Mouse (Mus musculus) intestine, embryonic 14.5 days (tissue): ENCODE results near the gene Ptprf. TPM values are rescaled to one million over a fixed set of nuclear protein-coding genes. Genes with fewer than 3 reads are reported as not detected.

Experiments
- ATAC-seq: fragments of 200-750 bp; cut with Nextera tagmentation; replicated peaks from 2 replicates; pipeline ENCODE4 v1.8.0; 2017; ENCODE audit warnings: low read depth, moderate number of reproducible peaks, moderate TSS enrichment, moderate library complexity; ENCODE audit not compliant: low FRiP score, low TSS enrichment
- DNase-seq: peaks from one replicate; pipeline ENCODE4 v3.0.0-alpha.2; 2018; ENCODE audit warnings: low spot score
- H3K27ac ChIP-seq: fragments of 300-500 bp; sonication (generic); 2 replicates; pipeline ENCODE4 v1.5.1; 2014; ENCODE audit warnings: low read depth, mild to moderate bottlenecking, control low read depth
- H3K27me3 ChIP-seq: fragments of 300-500 bp; sonication (generic); replicated peaks from 2 replicates; pipeline ENCODE4 v1.6.1; 2014; ENCODE audit warnings: low read length, control low read depth; ENCODE audit not compliant: control insufficient read depth, insufficient read depth
- H3K36me3 ChIP-seq: fragments of 300-500 bp; sonication (generic); 2 replicates; pipeline ENCODE4 v1.6.1; 2014; ENCODE audit warnings: low read length, control low read depth; ENCODE audit not compliant: control insufficient read depth, insufficient read depth
- H3K4me1 ChIP-seq: fragments of 300-500 bp; sonication (generic); replicated peaks from 2 replicates; pipeline ENCODE4 v1.6.1; 2014; ENCODE audit warnings: low read length, control low read depth, mixed read lengths; ENCODE audit not compliant: control insufficient read depth, insufficient read depth
- H3K4me2 ChIP-seq: fragments of 300-500 bp; sonication (generic); 2 replicates; pipeline ENCODE4 v1.6.1; 2014; ENCODE audit warnings: low read length
- H3K4me3 ChIP-seq: fragments of 300-500 bp; sonication (generic); 2 replicates; pipeline ENCODE4 v1.5.1; 2014; ENCODE audit warnings: low read depth, low read length, control low read depth, mixed read lengths
- H3K9ac ChIP-seq: fragments of 300-500 bp; sonication (generic); 2 replicates; pipeline ENCODE4 v1.6.1; 2014; ENCODE audit warnings: mild to moderate bottlenecking, low read length
- H3K9me3 ChIP-seq: fragments of 300-500 bp; sonication (generic); 2 replicates; pipeline ENCODE4 v1.6.1; 2016; ENCODE audit warnings: low read length, control low read depth; ENCODE audit not compliant: control insufficient read depth
- WGBS: fragments of 180-500 bp; shearing (Covaris S2); extraction: QIAGEN DNeasy Blood & Tissue Kit; methylation state at CpG from one replicate; pipeline ENCODE4 v1.1.7; 2014; 5-methylcytosine and 5-hydroxymethylcytosine counted together
- polyA plus RNA-seq: library from polyadenylated mRNA; unstranded; fragments of >200 nt; fragmentation: Nextera tagmentation; extraction: Ambion mirVana; gene quantifications from 2 replicates; pipeline ENCODE4 v1.2.1, GENCODE M21; 2014

The Ptprf gene
- polyA plus RNA-seq, 1 experiment from 2014 or later = 73.6 TPM

GRCm38 (mm10) chr4:118219487-118219886 lies 71.7 kb downstream of the Ptprf start:
- Histone ChIP-seq H3K27me3 (no peaks in the 10 kb centered on the region), H3K4me2 (no peak overlapping the region), H3K36me3 (peaks cover 92% of the 10 kb centered on the region), H3K9me3 (no peaks in the 10 kb centered on the region), H3K4me3 (no peak overlapping the region), H3K4me1 (no peaks in the 10 kb centered on the region), H3K27ac (no peak overlapping the region), H3K9ac (no peak overlapping the region)
- DNase-seq (no peak), ATAC-seq (no peak)
- 88% methylated on average over 6 of the region's 6 CpGs for WGBS

- no peaks in the 10 kb centered on the region for H3K4me1 ChIP-seq
- WGBS = 86% methylated on average over 5 of the region's 5 CpGs
Measured at GRCm38 (mm10) chr4:118218521-118218920, 72.7 kb downstream of the Ptprf start.

GRCm38 (mm10) chr4:118216726-118217595 lies 74.2 kb downstream of the Ptprf start:
- H3K27ac ChIP-seq = no peak overlapping the region
- no peaks in the 10 kb centered on the region for H3K9me3 ChIP-seq
- H3K4me3 ChIP-seq = no peak overlapping the region
- DNase-seq (peak; percentile 78), ATAC-seq (no peak; the same call in 1 of the 2 replicates)
- H3K27me3 ChIP-seq = no peaks in the 10 kb centered on the region
- H3K4me1 ChIP-seq = no peaks in the 10 kb centered on the region
- H3K36me3 ChIP-seq = peaks cover 92% of the 10 kb centered on the region
- no peak overlapping the region for H3K9ac ChIP-seq
- 82% methylated on average over 17 of the region's 17 CpGs for WGBS
- no peak overlapping the region for H3K4me2 ChIP-seq

More at GRCm38 (mm10) chr4:118218521-118218920, 72.7 kb downstream of the Ptprf start:
- no peak overlapping the region for H3K27ac ChIP-seq
- no peaks in the 10 kb centered on the region for H3K27me3 ChIP-seq
- no peak overlapping the region for H3K9ac ChIP-seq
- H3K36me3 ChIP-seq = peaks cover 92% of the 10 kb centered on the region
- no peak for DNase-seq
- no peak for ATAC-seq
- H3K4me2 ChIP-seq = no peak overlapping the region
- no peaks in the 10 kb centered on the region for H3K9me3 ChIP-seq
- H3K4me3 ChIP-seq = no peak overlapping the region

- Histone ChIP-seq H3K9ac (no peak overlapping the region), H3K4me2 (no peak overlapping the region), H3K9me3 (no peaks in the 10 kb centered on the region), H3K4me3 (no peak overlapping the region), H3K36me3 (peaks cover 93% of the 10 kb centered on the region), H3K4me1 (no peaks in the 10 kb centered on the region), H3K27me3 (no peaks in the 10 kb centered on the region), H3K27ac (no peak overlapping the region)
- no peak for ATAC-seq
- no peak for DNase-seq
- 96% methylated on average over 1 of the region's 1 CpGs for WGBS
Measured at GRCm38 (mm10) chr4:118214891-118215290, 76.3 kb downstream of the Ptprf start.

GRCm38 (mm10) chr4:118206918-118207640 lies 84.1 kb downstream of the Ptprf start:
- H3K4me2 ChIP-seq = no peak overlapping the region
- no peak overlapping the region for H3K4me3 ChIP-seq
- H3K9ac ChIP-seq = no peak overlapping the region
- H3K27me3 ChIP-seq = no peaks in the 10 kb centered on the region
- WGBS = 61% methylated on average over 10 of the region's 10 CpGs
- no peaks in the 10 kb centered on the region for H3K4me1 ChIP-seq
- peaks cover 45% of the 10 kb centered on the region for H3K36me3 ChIP-seq
- H3K9me3 ChIP-seq = no peaks in the 10 kb centered on the region
- no peak for DNase-seq
- no peak overlapping the region for H3K27ac ChIP-seq
- 0 out of 2 replicates have a peak, but pooled peaks have one; percentile 30 for ATAC-seq

GRCm38 (mm10) chr4:118205906-118206305 lies 85.3 kb downstream of the Ptprf start:
- ATAC-seq (no peak), DNase-seq (no peak)
- Histone ChIP-seq H3K36me3 (peaks cover 33% of the 10 kb centered on the region), H3K4me3 (no peak overlapping the region), H3K4me2 (no peak overlapping the region), H3K27me3 (no peaks in the 10 kb centered on the region), H3K9ac (no peak overlapping the region), H3K4me1 (no peaks in the 10 kb centered on the region), H3K9me3 (no peaks in the 10 kb centered on the region), H3K27ac (no peak overlapping the region)
- WGBS = 85% methylated on average over 2 of the region's 2 CpGs

- H3K4me3 ChIP-seq = no peak overlapping the region
- H3K27ac ChIP-seq = no peak overlapping the region
- H3K9me3 ChIP-seq = no peaks in the 10 kb centered on the region
- no peaks in the 10 kb centered on the region for H3K27me3 ChIP-seq
- 90% methylated on average over 2 of the region's 2 CpGs for WGBS
- no peak for ATAC-seq
- no peak overlapping the region for H3K4me2 ChIP-seq
- H3K4me1 ChIP-seq = no peaks in the 10 kb centered on the region
- no peaks in the 10 kb centered on the region for H3K36me3 ChIP-seq
- no peak overlapping the region for H3K9ac ChIP-seq
- DNase-seq = no peak
Measured at GRCm38 (mm10) chr4:118199093-118199492, 92.1 kb downstream of the Ptprf start.

GRCm38 (mm10) chr4:118198606-118199005 lies 92.6 kb downstream of the Ptprf start:
- H3K4me1 ChIP-seq = no peaks in the 10 kb centered on the region
- H3K4me3 ChIP-seq = no peak overlapping the region
- no peak overlapping the region for H3K9ac ChIP-seq
- 69% methylated on average over 3 of the region's 3 CpGs for WGBS
- no peak overlapping the region for H3K27ac ChIP-seq
- H3K27me3 ChIP-seq = no peaks in the 10 kb centered on the region
- ATAC-seq = no peak
- no peaks in the 10 kb centered on the region for H3K36me3 ChIP-seq
- no peaks in the 10 kb centered on the region for H3K9me3 ChIP-seq
- H3K4me2 ChIP-seq = no peak overlapping the region
- no peak for DNase-seq
